Mouse (Mus musculus) liver, adult 2 months (tissue): ENCODE data around the gene Epm2aip1.

ENCODE experiments used
- CTCF ChIP-seq: fragments of 200-500 bp; IDR thresholded peaks from 2 replicates; pipeline ENCODE4 v1.5.1; 2011; ENCODE audit warnings: low read depth, low read length, control low read depth
- POLR2A ChIP-seq: fragments of 200-500 bp; IDR thresholded peaks from 2 replicates; pipeline ENCODE4 v1.6.1; 2011; ENCODE audit warnings: low read length, control low read depth; ENCODE audit not compliant: insufficient read depth; ENCODE audit errors: extremely low read depth

- no peak for TF ChIP-seq POLR2A
- no peak for TF ChIP-seq CTCF
Observed at GRCm38 (mm10) chr9:111285676-111286075, 13.9 kb downstream of the Epm2aip1 start.
